Mouse (Mus musculus) stomach, postnatal 0 days (tissue): ENCODE data around the gene Mob3b. TPM values are rescaled to one million over a fixed set of nuclear protein-coding genes. Genes with fewer than 3 reads are reported as not detected.
A peak's percentile ranks its signal among the peaks of the same experiment; 100 is the strongest.

ENCODE experiments used
- ATAC-seq: fragments of 200-750 bp; cut with Nextera tagmentation; 2 replicates; pipeline ENCODE4 v1.8.0; 2017; ENCODE audit not compliant: low FRiP score, low TSS enrichment
- DNase-seq: peaks from one replicate; pipeline ENCODE4 v3.0.0-alpha.2; 2016; ENCODE audit warnings: low spot score
- H3K27ac ChIP-seq: fragments of 300-500 bp; sonication (generic); replicated peaks from 2 replicates; pipeline ENCODE4 v1.5.1; 2014; ENCODE audit warnings: mild to moderate bottlenecking, control low read depth
- H3K27me3 ChIP-seq: fragments of 300-500 bp; sonication (generic); 2 replicates; pipeline ENCODE4 v1.6.1; 2014; ENCODE audit warnings: low read length; ENCODE audit not compliant: control insufficient read depth, insufficient read depth
- H3K36me3 ChIP-seq: fragments of 300-500 bp; sonication (generic); 2 replicates; pipeline ENCODE4 v1.6.1; 2014; ENCODE audit warnings: low read length, mixed read lengths; ENCODE audit not compliant: control insufficient read depth, insufficient read depth
- H3K4me1 ChIP-seq: fragments of 300-500 bp; sonication (generic); replicated peaks from 2 replicates; pipeline ENCODE4 v1.6.1; 2014; ENCODE audit warnings: antibody characterized with exemption; ENCODE audit not compliant: control insufficient read depth, insufficient read depth
- H3K4me2 ChIP-seq: fragments of 300-500 bp; sonication (generic); replicated peaks from 2 replicates; pipeline ENCODE4 v1.6.1; 2014; ENCODE audit warnings: low read depth, mild to moderate bottlenecking, control low read depth, moderate library complexity
- H3K4me3 ChIP-seq: fragments of 300-500 bp; sonication (generic); 2 replicates; pipeline ENCODE4 v1.5.1; 2014; ENCODE audit warnings: low read depth, low read length, control low read depth
- H3K9ac ChIP-seq: fragments of 300-500 bp; sonication (generic); 2 replicates; pipeline ENCODE4 v1.6.1; 2014; ENCODE audit warnings: mild to moderate bottlenecking, low read length, control low read depth, mixed read lengths
- H3K9me3 ChIP-seq: fragments of 300-500 bp; sonication (generic); 2 replicates; pipeline ENCODE4 v1.6.1; 2016; ENCODE audit warnings: low read length; ENCODE audit not compliant: control insufficient read depth
- CTCF ChIP-seq: IDR thresholded peaks from 2 replicates; pipeline ENCODE4 v1.5.1; 2016; ENCODE audit warnings: antibody characterized with exemption, low read depth, mild to moderate bottlenecking, moderate library complexity
- EP300 ChIP-seq: optimal IDR thresholded peaks from 2 replicates; pipeline ENCODE3; 2016; ENCODE audit warnings: antibody characterized with exemption
- whole genome bisulfite sequencing: fragments of 180-500 bp; shearing (Covaris S2); extraction: QIAGEN DNeasy Blood & Tissue Kit; methylation state at CpG from one replicate; pipeline ENCODE4 v1.1.7; 2014; 5-methylcytosine and 5-hydroxymethylcytosine counted together
- polyA plus RNA-seq: library from polyadenylated mRNA; unstranded; fragments of >200 nt; fragmentation: Nextera tagmentation; extraction: Ambion mirVana; gene quantifications from 2 replicates; pipeline ENCODE4 v1.2.1, GENCODE M21; 2015

Gene Mob3b
- polyA plus RNA-seq, 1 experiment from 2014 or later: 15.0 TPM

- Histone ChIP-seq H3K36me3 (no peaks in the 10 kb centered on the region), H3K4me1 (peaks cover 6% of the 10 kb centered on the region), H3K9ac (no peak overlapping the region), H3K9me3 (no peaks in the 10 kb centered on the region), H3K27ac (no peak overlapping the region), H3K4me2 (no peak overlapping the region), H3K4me3 (no peak overlapping the region), H3K27me3 (no peaks in the 10 kb centered on the region)
- 0 out of 2 replicates have a peak, but pooled peaks have one; percentile 58 for ATAC-seq
- DNase-seq: peak; percentile 28
- TF ChIP-seq EP300 (no peak), CTCF (no peak)
- WGBS: 17% methylated on average over 10 of the region's 10 CpGs
Measured at GRCm38 (mm10) chr4:34964906-34965305, 192.4 kb downstream of the Mob3b start.

DNA sequence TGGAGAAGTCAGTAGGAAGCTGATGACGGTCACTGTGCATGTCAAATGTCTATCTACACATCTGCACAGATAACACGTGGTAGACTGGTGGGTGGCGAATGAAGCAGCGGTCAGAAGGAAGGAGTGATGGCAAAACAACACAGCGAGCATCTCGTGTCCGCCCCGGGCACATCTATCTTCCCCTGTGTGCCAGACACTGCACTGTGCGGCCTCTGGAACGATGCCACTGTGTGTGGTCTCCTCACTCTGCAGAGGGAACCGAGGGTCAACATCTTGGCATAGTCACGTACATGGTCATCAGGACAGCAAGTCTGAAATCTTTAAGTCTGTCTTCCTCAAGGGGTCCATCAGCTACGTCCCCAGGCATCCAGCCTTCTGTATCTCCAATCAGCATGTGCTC, 193.3 kb downstream of the Mob3b start:
- Histone ChIP-seq H3K27ac (0 out of 2 replicates have a peak overlapping the region, but pooled peaks have one; percentile 30), H3K9ac (no peak overlapping the region), H3K4me1 (peaks cover 6% of the 10 kb centered on the region), H3K4me3 (no peak overlapping the region), H3K9me3 (no peaks in the 10 kb centered on the region), H3K36me3 (no peaks in the 10 kb centered on the region), H3K27me3 (no peaks in the 10 kb centered on the region), H3K4me2 (no peak overlapping the region)
- DNase-seq (no peak), ATAC-seq (no peak)
- WGBS: 60% methylated on average over 13 of the region's 13 CpGs
- TF ChIP-seq CTCF (no peak), EP300 (no peak)

DNA sequence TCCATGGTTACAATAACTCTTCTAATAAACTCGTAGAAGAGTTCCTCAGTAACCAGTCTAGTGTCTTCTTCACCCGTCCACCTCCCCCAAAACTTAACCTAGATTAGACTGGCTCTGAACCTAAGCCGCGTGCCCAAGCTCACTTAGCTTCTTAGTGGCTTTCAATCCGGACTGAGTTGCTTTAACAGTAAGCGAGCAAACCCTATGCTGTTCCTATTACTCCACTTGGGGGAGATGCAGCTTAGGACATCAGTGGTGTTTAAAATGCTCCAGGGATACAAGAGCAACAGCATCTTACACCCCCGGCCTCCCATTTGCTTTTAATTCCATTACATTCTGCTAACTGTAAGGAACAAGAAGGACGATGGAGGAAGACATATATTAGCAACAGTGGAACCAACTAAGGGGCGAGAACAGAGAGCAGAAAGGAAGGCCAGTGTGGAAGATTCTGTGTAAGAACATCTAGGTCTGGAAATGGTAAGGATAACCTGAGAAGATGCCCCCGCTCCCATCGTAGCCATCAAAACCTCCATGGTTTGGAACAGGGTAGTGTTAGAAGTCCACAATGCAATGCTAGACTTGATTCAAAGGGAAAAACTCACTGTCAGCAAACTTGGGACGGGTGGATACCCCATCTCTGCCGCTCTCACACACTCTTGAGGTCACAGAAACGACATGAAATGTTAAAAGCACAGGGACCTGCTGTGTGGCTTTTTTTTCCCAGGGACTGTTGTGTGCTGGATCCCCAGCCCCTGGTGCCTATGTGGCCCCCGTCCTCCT, 196.3 kb downstream of the Mob3b start:
- no peak overlapping the region for H3K4me3 ChIP-seq
- WGBS: 75% methylated on average over 15 of the region's 15 CpGs
- ATAC-seq: no peak

GRCm38 (mm10) chr4:34959477-34959876, 197.8 kb downstream of the Mob3b start:
- Histone ChIP-seq H3K4me3 (no peak overlapping the region), H3K4me1 (no peaks in the 10 kb centered on the region; the same call in 1 of the 2 replicates), H3K36me3 (no peaks in the 10 kb centered on the region), H3K27ac (no peak overlapping the region), H3K27me3 (no peaks in the 10 kb centered on the region), H3K4me2 (no peak overlapping the region), H3K9me3 (no peaks in the 10 kb centered on the region), H3K9ac (no peak overlapping the region)
- DNase-seq: no peak
- 68% methylated on average over 6 of the region's 6 CpGs for WGBS
- TF ChIP-seq CTCF (no peak), EP300 (no peak)
- no peak for ATAC-seq

More for the DNA sequence above, 196.3 kb downstream of the Mob3b start:
- Histone ChIP-seq H3K4me2 (no peak overlapping the region), H3K9ac (no peak overlapping the region), H3K36me3 (no peaks in the 10 kb centered on the region), H3K9me3 (no peaks in the 10 kb centered on the region), H3K27me3 (no peaks in the 10 kb centered on the region), H3K4me1 (peaks cover 6% of the 10 kb centered on the region), H3K27ac (no peak overlapping the region)
- DNase-seq: no peak
- TF ChIP-seq EP300 (no peak), CTCF (peak; percentile 81)

DNA sequence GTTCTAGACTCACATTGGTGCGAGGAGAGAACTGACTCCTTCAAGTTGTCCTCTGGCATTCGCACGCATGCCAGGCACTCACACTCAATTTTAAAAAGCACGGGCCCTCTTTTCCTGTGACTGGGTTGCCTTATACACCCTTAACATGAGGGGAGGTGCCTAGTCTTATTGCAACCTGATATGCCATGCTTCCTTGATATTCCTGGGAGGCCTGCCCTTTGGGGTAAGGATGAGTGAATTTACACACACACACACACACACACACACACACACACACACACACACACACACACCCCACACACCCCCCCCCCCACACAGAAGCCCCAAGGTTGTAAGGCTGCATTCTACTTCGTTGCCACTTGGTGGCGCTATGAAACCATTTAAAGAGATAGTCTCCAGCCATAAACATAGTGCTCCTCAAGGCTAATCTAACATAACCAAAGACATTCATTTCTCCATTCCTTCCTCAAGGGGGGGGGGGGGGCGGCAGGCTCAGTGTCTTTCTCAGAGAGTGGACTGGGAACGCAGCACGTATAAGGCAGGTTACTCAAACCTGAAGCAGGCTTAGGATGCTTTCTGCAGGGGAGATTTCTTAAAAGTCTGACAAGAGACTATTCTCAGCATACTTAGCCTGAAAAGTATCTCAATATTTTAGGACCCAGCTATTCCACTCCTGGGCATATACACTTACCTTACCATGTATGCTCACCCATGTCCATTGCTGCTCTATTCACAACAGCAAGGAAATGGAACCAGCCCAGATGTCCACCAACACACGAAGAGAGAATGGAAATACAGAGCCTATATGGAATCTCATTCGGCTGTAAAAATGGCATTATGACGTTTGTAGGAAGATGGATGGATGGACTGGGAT, 198.9 kb downstream of the Mob3b start:
- DNase-seq (peak; percentile 55), ATAC-seq (peak; percentile 75)
- TF ChIP-seq EP300 (no peak), CTCF (peak; percentile 82)
- H3K27me3 ChIP-seq: no peaks in the 10 kb centered on the region
- H3K4me1 ChIP-seq: no peaks in the 10 kb centered on the region
- H3K4me2 ChIP-seq: no peak overlapping the region
- H3K27ac ChIP-seq: no peak overlapping the region
- H3K4me3 ChIP-seq: no peak overlapping the region
- no peak overlapping the region for H3K9ac ChIP-seq
- no peaks in the 10 kb centered on the region for H3K36me3 ChIP-seq
- 32% methylated on average over 12 of the region's 12 CpGs for WGBS
- H3K9me3 ChIP-seq: no peaks in the 10 kb centered on the region
